Mouse (Mus musculus) cerebellum, adult 2 months (tissue): ENCODE data around the gene Zfp790.

Source experiments
- CTCF ChIP-seq: fragments of 200-500 bp; IDR thresholded peaks from 2 replicates; pipeline ENCODE4 v1.5.1; 2011; ENCODE audit warnings: low read depth, mild to moderate bottlenecking, control low read depth, low read length, moderate library complexity, borderline replicate concordance; ENCODE audit not compliant: insufficient read depth
- POLR2A ChIP-seq: fragments of 200-500 bp; IDR thresholded peaks from 2 replicates; pipeline ENCODE4 v1.6.1; 2011; ENCODE audit warnings: low read length, control low read depth, borderline replicate concordance; ENCODE audit not compliant: insufficient read depth

- TF ChIP-seq CTCF (no peak), POLR2A (peak; percentile 70; the same call in 1 of the 2 replicates)
These were observed 37.4 kb downstream of the Zfp790 start, which contains the start of gene Zfp940 for GRCm38 (mm10) chr7:29853219-29853842.
